Mouse (Mus musculus) intestine, embryonic 15.5 days (tissue): ENCODE data around the gene Gtf3c6. TPM values are rescaled to one million over a fixed set of nuclear protein-coding genes. Genes with fewer than 3 reads are reported as not detected.

Source experiments
- polyA plus RNA-seq: library from polyadenylated mRNA; unstranded; fragments of >200 nt; fragmentation: Nextera tagmentation; extraction: Ambion mirVana; gene quantifications from 2 replicates; pipeline ENCODE4 v1.2.1, GENCODE M21; 2015

Gene Gtf3c6
- polyA plus RNA-seq, 1 experiment from 2014 or later, result 80.8 TPM

Other genes starting within 250 kb of the Gtf3c6 start
- gene Mfsd4b1, start 232.8 kb downstream of the Gtf3c6 start, polyA plus RNA-seq, result 0.85 and 0.90 TPM in 2 replicates
- gene Slc16a10, start 115.8 kb downstream of the Gtf3c6 start, polyA plus RNA-seq, result 36.1 and 37.4 TPM in 2 replicates
- 65.4 and 74.7 TPM in 2 replicates for gene Rpf2, start 11.1 kb downstream of the Gtf3c6 start, polyA plus RNA-seq
- gene Amd1, start 44.1 kb upstream of the Gtf3c6 start, polyA plus RNA-seq, result 55.7 and 60.4 TPM in 2 replicates
- gene Cdk19, start 81.5 kb upstream of the Gtf3c6 start, polyA plus RNA-seq, result 5.9 and 6.3 TPM in 2 replicates